Mouse (Mus musculus) ES-E14 (cell line): ENCODE data around the gene Tnfrsf4.

Experiments used
- CHD2 ChIP-seq: IDR thresholded peaks from 2 replicates; pipeline ENCODE4 v1.6.1; 2014; ENCODE audit warnings: mild to moderate bottlenecking, low read depth, low read length, inconsistent platforms
- HCFC1 ChIP-seq: IDR thresholded peaks from 2 replicates; pipeline ENCODE4 v1.6.1; 2012; ENCODE audit warnings: low read length, inconsistent platforms, borderline replicate concordance; ENCODE audit not compliant: insufficient read depth
- ZC3H11A ChIP-seq: IDR thresholded peaks from 2 replicates; pipeline ENCODE4 v1.6.1; 2012; ENCODE audit warnings: low read depth, mild to moderate bottlenecking, inconsistent platforms, low read length, borderline replicate concordance
- ZNF384 ChIP-seq: IDR thresholded peaks from 2 replicates; pipeline ENCODE4 v1.6.1; 2012; ENCODE audit warnings: low read depth, low read length, inconsistent platforms

DNA sequence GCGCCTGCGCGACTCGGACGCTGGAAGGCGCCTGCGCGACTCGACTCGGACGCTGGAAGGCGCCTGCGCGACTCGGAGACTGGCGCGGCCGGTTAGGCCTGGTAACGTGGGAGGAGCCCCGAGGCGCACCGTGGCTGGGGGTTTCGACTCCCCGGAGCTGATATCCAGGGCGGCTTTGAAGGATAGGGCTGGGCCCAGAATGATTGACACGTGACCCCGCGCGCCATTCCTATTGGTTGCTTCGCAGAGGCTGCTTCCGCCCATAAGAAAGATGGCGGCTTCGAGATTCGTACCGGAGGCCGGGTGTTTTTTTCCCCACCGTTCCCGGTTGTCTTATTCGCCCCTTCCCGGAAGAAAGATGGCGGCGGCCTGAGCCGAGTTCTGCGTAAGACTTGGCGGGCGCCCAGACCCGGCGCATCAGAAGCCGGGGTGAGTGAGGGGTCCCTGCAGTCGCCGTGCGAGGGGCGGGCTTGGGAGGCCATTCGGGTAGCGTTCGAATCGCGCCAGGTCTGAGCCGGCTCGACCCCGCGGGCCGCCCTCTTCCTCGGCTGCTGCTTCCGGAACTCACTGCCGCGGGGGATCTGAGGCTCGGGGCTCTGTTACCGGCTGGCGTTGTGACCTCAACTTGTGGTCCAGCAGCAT is 20.6 kb upstream of the Tnfrsf4 start:
- TF ChIP-seq HCFC1, result peak; percentile 90
- peak; percentile 75 for TF ChIP-seq ZNF384
- TF ChIP-seq CHD2, result 0 out of 2 replicates have a peak, but pooled peaks have one; percentile 69
- no peak for TF ChIP-seq ZC3H11A
